Mouse (Mus musculus): Measurements from ENCODE around the gene Atg14.

GRCm38 (mm10) chr14:47525861-47526260, 44.6 kb downstream of the Atg14 start:
- TF ChIP-seq EP300 (IDR thresholded peaks at IDR 0.05; ENCODE audit: low read depth) (no peak), CTCF (IDR thresholded peaks at IDR 0.05; ENCODE audit: low read depth) (no peak)
